Mouse (Mus musculus): ENCODE data around the gene Kifc1.

DNA sequence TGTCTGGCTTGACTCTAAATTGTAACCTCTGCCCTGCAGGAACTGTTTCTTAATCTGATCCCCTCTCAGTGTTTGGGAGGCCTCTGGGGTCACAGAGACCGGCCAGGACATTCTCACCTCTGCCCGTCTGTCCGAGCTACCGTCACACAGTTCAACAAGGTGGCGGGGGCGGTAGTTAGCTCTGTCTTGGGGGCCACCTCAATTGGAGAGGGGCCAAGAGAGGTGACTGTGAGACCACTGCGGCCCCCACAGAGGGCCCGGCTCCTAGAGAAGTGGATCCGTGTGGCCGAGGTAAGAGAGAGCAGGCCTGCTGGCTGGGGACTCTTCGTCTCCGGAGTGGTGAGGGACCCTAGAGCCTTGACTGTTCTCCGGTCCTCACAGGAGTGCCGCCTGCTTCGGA is 42.5 kb upstream of the Kifc1 start:
- TF ChIP-seq POLR2A (IDR thresholded peaks at IDR 0.05; ENCODE audit: control insufficient read depth, extremely low read depth, insufficient read depth, low read length, poor library complexity) (no peak), CTCF (IDR thresholded peaks at IDR 0.05; ENCODE audit: borderline replicate concordance, control insufficient read depth, extremely low read depth, insufficient read depth, low read length, poor library complexity) (no peak)

Measured in thymus, adult 2 months (tissue).